Mouse (Mus musculus): Measurements from ENCODE around the gene BC049352. TPM values are rescaled to one million over a fixed set of nuclear protein-coding genes. Genes with fewer than 3 reads are reported as not detected.
A peak's percentile ranks its signal among the peaks of the same experiment; 100 is the strongest.

BC049352 gene
- total and polyA plus RNA-seq, 3 experiments, result not detected

DNA sequence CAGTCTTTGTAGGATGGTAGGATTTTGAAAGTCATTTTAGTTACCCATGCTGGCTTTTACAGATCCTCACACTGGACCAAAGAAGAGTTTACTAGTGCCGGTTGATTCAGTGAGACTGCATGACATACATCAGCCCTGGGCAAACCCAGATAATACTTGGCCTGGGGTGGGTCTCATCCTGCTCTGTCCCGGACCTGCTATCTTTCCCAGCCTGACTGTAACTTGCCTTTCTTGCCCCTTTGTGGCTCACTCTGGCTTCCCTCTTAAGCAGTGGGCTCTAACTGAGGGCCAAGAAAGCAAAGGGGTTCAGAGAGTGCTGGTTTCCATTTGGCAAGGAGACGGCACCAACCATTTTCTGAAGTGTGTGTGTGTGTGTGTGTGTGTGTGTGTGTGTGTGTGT, 37.8 kb downstream of the BC049352 start (continued):
- no peak for TF ChIP-seq TAL1 (IDR thresholded peaks at IDR 0.05; ENCODE audit: low read length)
- no peak for TF ChIP-seq SMC3 (IDR thresholded peaks at IDR 0.05; ENCODE audit: low read depth, low read length)
- TF ChIP-seq SIN3A (IDR thresholded peaks at IDR 0.05; ENCODE audit: low read length), result no peak
- no peak for TF ChIP-seq NRF1 (IDR thresholded peaks at IDR 0.05; ENCODE audit: insufficient read depth, low read depth, low read length, poor library complexity, severe bottlenecking)
- TF ChIP-seq TBP (IDR thresholded peaks at IDR 0.05; ENCODE audit: low read depth, low read length), result no peak
- TF ChIP-seq E2F4 (IDR thresholded peaks at IDR 0.05; ENCODE audit: borderline replicate concordance, low read depth, low read length), result no peak

GRCm38 (mm10) chr9:45221567-45221966, 39.8 kb downstream of the BC049352 start:
- no peaks in the 10 kb centered on the region for H3K9me3 ChIP-seq (replicated peaks; ENCODE audit: insufficient read depth, low read length)
- peaks cover 0 to 3% of the 10 kb centered on the region in 2 experiments; a peak in 1 of 4 replicates for H3K36me3 ChIP-seq (ENCODE audit: control insufficient read depth in 1 of 2, insufficient read depth in 2 of 2, low read length in 2 of 2)
- no peak overlapping the region for H3K27ac ChIP-seq (ENCODE audit: control insufficient read depth, low read depth, low read length)
- H3K79me2 ChIP-seq (ENCODE audit: control insufficient read depth, insufficient read depth, low read length, poor library complexity), result no peaks in the 10 kb centered on the region
- no peak overlapping the region for H3K4me3 ChIP-seq (ENCODE audit: control insufficient read depth in 1 of 2, insufficient read depth in 1 of 2, low read depth in 2 of 2, low read length in 2 of 2)
- peaks cover 0 to 11% of the 10 kb centered on the region in 2 experiments; a peak in 3 of 4 replicates for H3K4me1 ChIP-seq (ENCODE audit: control insufficient read depth in 1 of 2, insufficient read depth in 2 of 2, low read length in 2 of 2)
- peak; percentile 65 to 84 (median 68) for TF ChIP-seq CTCF (IDR thresholded peaks at IDR 0.05 in 2 of 3, conservative IDR thresholded peaks at IDR 0.05 in 1 of 3; ENCODE audit: control insufficient read depth in 1 of 3, insufficient read depth in 1 of 3, low read depth in 2 of 3, low read length in 3 of 3, poor library complexity in 1 of 3, severe bottlenecking in 1 of 3)
- TF ChIP-seq HCFC1 (IDR thresholded peaks at IDR 0.05; ENCODE audit: low read depth, low read length), result 0 out of 2 replicates have a peak, but pooled peaks have one; percentile 27
- TF ChIP-seq SMC3 (IDR thresholded peaks at IDR 0.05; ENCODE audit: low read depth, low read length), result peak; percentile 82
- TF ChIP-seq MYC (IDR thresholded peaks at IDR 0.05; ENCODE audit: low read depth, low read length), result 0 out of 2 replicates have a peak, but pooled peaks have one; percentile 59
- TF ChIP-seq TBP (IDR thresholded peaks at IDR 0.05; ENCODE audit: low read depth, low read length), result no peak
- peak; percentile 78 for TF ChIP-seq ZC3H11A (IDR thresholded peaks at IDR 0.05; ENCODE audit: low read depth, low read length)
- peak; percentile 85 for TF ChIP-seq RAD21 (IDR thresholded peaks at IDR 0.05; ENCODE audit: low read depth, low read length)
- no peak for TF ChIP-seq JUND (IDR thresholded peaks at IDR 0.05; ENCODE audit: low read depth, low read length)
- DNase-seq (ENCODE audit: low read depth, low spot score), result peak; percentile 90
- H3K9ac ChIP-seq (ENCODE audit: control insufficient read depth, low read depth, low read length, poor library complexity, severe bottlenecking), result no peak overlapping the region
- no peaks in the 10 kb centered on the region for H3K27me3 ChIP-seq (ENCODE audit: control insufficient read depth in 1 of 2, insufficient read depth in 2 of 2, low read length in 2 of 2)

GRCm38 (mm10) chr9:45229359-45229758, 47.6 kb downstream of the BC049352 start:
- no peaks in the 10 kb centered on the region for H3K27me3 ChIP-seq (ENCODE audit: control insufficient read depth in 1 of 2, insufficient read depth in 2 of 2, low read length in 2 of 2)
- no peak overlapping the region for H3K4me3 ChIP-seq (ENCODE audit: control insufficient read depth in 1 of 2, insufficient read depth in 1 of 2, low read depth in 2 of 2, low read length in 2 of 2)
- no peaks in the 10 kb centered on the region for H3K36me3 ChIP-seq (ENCODE audit: control insufficient read depth in 1 of 2, insufficient read depth in 2 of 2, low read length in 2 of 2)
- H3K79me2 ChIP-seq (ENCODE audit: control insufficient read depth, insufficient read depth, low read length, poor library complexity), result no peaks in the 10 kb centered on the region
- H3K9me3 ChIP-seq (replicated peaks; ENCODE audit: insufficient read depth, low read length), result no peaks in the 10 kb centered on the region
- TF ChIP-seq EP300 (IDR thresholded peaks at IDR 0.05; ENCODE audit: low read depth in 1 of 2, low read length in 2 of 2) (no peak), MYC (IDR thresholded peaks at IDR 0.05; ENCODE audit: low read depth, low read length) (no peak), KAT2A (conservative IDR thresholded peaks at IDR 0.05; ENCODE audit: low read depth, low read length) (no peak), USF2 (IDR thresholded peaks at IDR 0.05; ENCODE audit: borderline replicate concordance in 1 of 2, insufficient read depth in 1 of 2, low read depth in 1 of 2, low read length in 2 of 2) (no peak), ELF1 (IDR thresholded peaks at IDR 0.05; ENCODE audit: low read depth, low read length) (no peak), POLR2AphosphoS5 (IDR thresholded peaks at IDR 0.05; ENCODE audit: borderline replicate concordance, low read depth, low read length) (no peak), GABPA (IDR thresholded peaks at IDR 0.05; ENCODE audit: low read depth, low read length) (no peak), NRF1 (IDR thresholded peaks at IDR 0.05; ENCODE audit: insufficient read depth, low read depth, low read length, poor library complexity, severe bottlenecking) (no peak), RAD21 (IDR thresholded peaks at IDR 0.05; ENCODE audit: low read depth, low read length) (no peak), HCFC1 (IDR thresholded peaks at IDR 0.05; ENCODE audit: low read depth, low read length) (no peak), CHD1 (IDR thresholded peaks at IDR 0.05; ENCODE audit: low read depth, low read length) (no peak), ZMIZ1 (IDR thresholded peaks at IDR 0.05; ENCODE audit: low read depth, low read length) (no peak), E2F4 (IDR thresholded peaks at IDR 0.05; ENCODE audit: borderline replicate concordance, low read depth, low read length) (no peak), POLR2A (IDR thresholded peaks at IDR 0.05; ENCODE audit: control insufficient read depth in 1 of 2, insufficient read depth in 1 of 2, low read depth in 1 of 2, low read length in 2 of 2, poor library complexity in 1 of 2) (no peak), RCOR1 (IDR thresholded peaks at IDR 0.05; ENCODE audit: low read depth, low read length) (no peak)
- no peak for DNase-seq (ENCODE audit: low read depth, low spot score)
- H3K27ac ChIP-seq (ENCODE audit: control insufficient read depth, low read depth, low read length), result no peak overlapping the region
- H3K9ac ChIP-seq (ENCODE audit: control insufficient read depth, low read depth, low read length, poor library complexity, severe bottlenecking), result no peak overlapping the region
- H3K4me1 ChIP-seq (ENCODE audit: control insufficient read depth in 1 of 2, insufficient read depth in 2 of 2, low read length in 2 of 2), result peaks cover 0 to 4% of the 10 kb centered on the region in 2 experiments; a peak in 1 of 4 replicates
